Mouse (Mus musculus): ENCODE measurements around the gene Rrh.
"Not testable (repeated sequence)": the region's sequence is repeated elsewhere in the genome, so short reads cannot be mapped to it uniquely, and the experiment has no call there.

The Rrh gene

GRCm38 (mm10) chr3:129798551-129798950 is 23.8 kb downstream of the Rrh start:
- in situ Hi-C loops (cut with MboI; ENCODE audit: unreplicated experiment in 2 of 2), result no loop called here

- in situ Hi-C loops (cut with MboI; ENCODE audit: unreplicated experiment in 2 of 2), result no loop called here
Measured at GRCm38 (mm10) chr3:129797341-129797740, 25.0 kb downstream of the Rrh start.

GRCm38 (mm10) chr3:129793801-129794200 is 28.6 kb downstream of the Rrh start:
- in situ Hi-C loops (cut with MboI; ENCODE audit: unreplicated experiment in 2 of 2), result no loop called here

- in situ Hi-C loops (cut with MboI; ENCODE audit: unreplicated experiment in 2 of 2), result no loop called here
Measured at GRCm38 (mm10) chr3:129782746-129783145, 39.6 kb downstream of the Rrh start.

GRCm38 (mm10) chr3:129781435-129781834 is 41.0 kb downstream of the Rrh start:
- in situ Hi-C loops (cut with MboI; ENCODE audit: unreplicated experiment in 2 of 2), result no loop called here

- in situ Hi-C loops (cut with MboI; ENCODE audit: unreplicated experiment in 2 of 2), result no loop called here
Measured at GRCm38 (mm10) chr3:129771210-129771609, 51.2 kb downstream of the Rrh start.

GRCm38 (mm10) chr3:129766971-129767794 is 55.2 kb downstream of the Rrh start:
- in situ Hi-C loops (cut with MboI; ENCODE audit: unreplicated experiment in 2 of 2), result no loop called here

GRCm38 (mm10) chr3:129766106-129766505 is 56.3 kb downstream of the Rrh start:
- in situ Hi-C loops (cut with MboI; ENCODE audit: unreplicated experiment in 2 of 2), result no loop called here

GRCm38 (mm10) chr3:129757599-129757998 is 64.8 kb downstream of the Rrh start:
- in situ Hi-C loops (cut with MboI; ENCODE audit: unreplicated experiment in 2 of 2), result not testable (repeated sequence)

- in situ Hi-C loops (cut with MboI; ENCODE audit: unreplicated experiment in 2 of 2), result no loop called here
Measured at GRCm38 (mm10) chr3:129754650-129755604, 67.5 kb downstream of the Rrh start, which contains the start of gene Egf. TSS of gene Egf (minus strand) at chr3:129755316.
